Mouse (Mus musculus) kidney, postnatal 36 days (tissue): ENCODE data around the gene Khk.

Source experiments
- DNase-seq, 2 experiments: peaks; one replicate each; pipeline ENCODE4 v3.0.0; 2021 to 2022; ENCODE audit warnings: mixed read lengths in 2 of 2

Khk gene

DNA sequence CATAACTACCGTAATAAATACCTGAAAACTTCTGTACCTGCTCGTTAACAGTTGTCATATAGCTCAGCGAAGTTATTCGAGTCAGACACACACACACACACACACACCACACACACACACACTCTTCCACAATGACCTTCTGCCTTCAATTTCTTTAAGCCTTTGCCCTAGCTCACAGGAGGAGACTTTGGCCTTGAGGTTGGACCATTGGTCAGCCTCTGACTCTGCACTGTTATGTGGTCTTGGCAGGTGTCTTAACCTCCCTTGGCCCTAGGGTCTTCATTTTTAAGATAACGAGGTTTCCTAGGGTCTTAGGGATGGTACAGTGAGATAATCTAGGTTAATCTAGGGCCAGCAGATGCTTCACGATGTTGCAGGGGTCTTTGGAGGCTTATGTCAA, 23.1 kb downstream of the Khk start:
- peak; percentile 59 to 70 for DNase-seq

- DNase-seq, result peak; percentile 86 to 88
Measured at GRCm38 (mm10) chr5:30944956-30945781, 23.9 kb downstream of the Khk start, which contains the start of gene Cgref1. Cgref1 (minus strand) TSS chr5:30945591.

DNA sequence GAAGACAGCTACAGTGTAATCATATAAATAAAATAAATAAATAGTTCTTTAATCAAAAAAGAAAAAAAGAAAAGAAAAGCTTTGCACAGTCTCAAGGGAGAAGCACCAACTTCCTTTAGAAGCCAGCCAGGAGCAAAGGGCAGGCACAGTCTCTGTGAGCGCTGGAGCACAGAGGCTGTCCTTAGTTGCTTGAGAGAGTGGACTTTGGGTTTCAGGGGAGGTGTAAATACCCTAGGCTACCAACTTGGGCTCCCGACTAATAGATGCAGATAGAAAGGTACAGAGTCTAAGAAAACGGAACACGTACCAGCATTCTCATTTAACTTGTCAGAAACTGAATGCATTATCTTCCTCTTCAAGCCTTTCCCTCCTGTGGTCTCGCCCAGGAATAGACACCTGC, 27.4 kb downstream of the Khk start:
- DNase-seq, result peak; percentile 65 to 79

DNA sequence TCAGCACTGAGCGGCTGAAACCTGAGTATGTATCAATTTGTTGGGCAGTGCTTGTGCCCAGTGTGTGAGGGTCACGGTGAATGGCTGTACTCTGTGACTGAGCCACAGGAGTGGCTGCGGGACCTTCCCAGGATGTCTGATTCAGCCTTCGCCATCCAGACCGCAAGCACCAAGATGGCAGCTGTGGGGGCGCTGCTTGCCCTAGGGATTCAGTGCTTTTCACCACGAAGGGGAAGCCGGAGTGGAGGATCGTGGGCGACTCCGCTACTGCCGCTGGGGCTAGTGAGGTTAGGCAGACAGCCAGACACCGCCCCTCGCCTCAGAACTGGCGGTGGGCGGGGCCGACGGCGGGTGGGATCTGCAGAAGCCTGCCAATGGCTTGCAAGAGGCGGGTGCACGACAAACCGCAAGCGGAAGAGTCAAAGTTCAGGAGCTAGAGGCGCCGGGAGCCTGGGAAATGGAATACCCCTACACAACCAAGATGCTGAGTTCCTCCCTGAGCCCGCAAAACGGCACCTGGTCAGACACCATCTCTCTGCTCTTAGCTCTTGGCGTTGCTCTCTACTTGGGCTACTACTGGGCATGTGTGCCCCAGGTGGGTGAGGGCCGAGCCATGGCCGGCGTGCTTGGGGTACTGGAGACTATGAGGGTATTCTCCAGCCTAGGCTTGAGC, 28.6 kb downstream of the Khk start:
- DNase-seq, result peak; percentile 96 to 98

DNA sequence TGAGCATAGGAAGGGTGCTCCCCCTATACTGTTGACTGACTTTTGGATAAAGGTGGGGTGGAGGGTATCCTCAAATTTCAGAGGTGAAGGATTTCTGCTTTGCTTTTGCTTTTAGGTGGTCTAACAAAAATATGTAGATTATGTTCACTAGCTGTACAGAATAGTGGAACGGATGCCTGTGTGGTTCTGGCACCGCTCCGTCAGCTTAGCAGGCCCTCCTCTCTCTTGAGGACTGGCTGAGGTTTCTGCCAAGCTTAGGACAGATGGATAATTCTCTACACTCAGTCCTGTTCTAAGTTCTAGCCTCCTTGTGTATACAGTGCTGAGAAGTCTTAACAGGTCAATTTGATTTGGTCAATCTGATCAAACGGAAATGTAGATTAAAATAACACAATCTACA, 29.2 kb downstream of the Khk start:
- DNase-seq, result no peak

DNA sequence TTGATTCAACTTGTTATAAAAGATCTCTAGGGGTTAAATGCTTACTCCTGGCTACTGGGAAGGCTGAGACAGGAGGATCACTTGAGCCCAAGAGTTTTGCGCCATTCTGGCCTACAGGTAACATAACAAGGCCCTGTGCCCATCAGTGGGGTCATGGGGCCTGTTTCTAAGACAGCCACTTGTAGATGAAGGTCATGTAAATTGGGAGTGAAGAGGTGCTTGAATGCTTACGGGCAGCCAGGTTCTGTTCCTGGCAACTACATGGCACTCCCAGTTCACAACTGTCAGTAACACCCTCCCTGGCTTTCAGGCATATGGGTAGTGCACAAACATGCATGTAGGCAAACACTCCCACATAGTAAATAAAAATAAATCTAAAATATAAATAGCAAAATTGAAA, 29.7 kb downstream of the Khk start:
- DNase-seq, result no peak

GRCm38 (mm10) chr5:30951706-30952105, 30.5 kb downstream of the Khk start:
- no peak for DNase-seq

- DNase-seq, result no peak
Measured at GRCm38 (mm10) chr5:30952551-30952950, 31.3 kb downstream of the Khk start.

DNA sequence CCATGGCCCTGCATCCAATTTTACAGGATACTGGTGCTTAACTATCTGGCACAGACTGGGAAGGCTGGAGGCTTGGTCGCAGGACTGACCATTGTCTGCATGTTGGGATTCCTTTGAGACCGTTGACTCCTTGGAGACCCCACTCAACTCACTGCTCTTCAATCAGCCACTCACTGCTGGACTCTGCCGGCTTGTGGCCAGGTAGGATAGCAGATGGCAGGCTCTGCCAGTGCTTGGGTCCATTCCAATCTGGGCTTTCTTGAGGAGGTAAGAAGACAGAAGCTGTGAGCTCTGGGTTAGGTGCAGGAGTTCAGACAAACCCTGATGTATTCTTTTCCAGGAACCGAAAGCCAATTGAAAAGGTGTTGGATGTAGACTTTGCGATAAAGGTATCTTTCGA, 32.8 kb downstream of the Khk start:
- DNase-seq, result no peak

GRCm38 (mm10) chr5:30954556-30954955, 33.3 kb downstream of the Khk start:
- no peak for DNase-seq

DNA sequence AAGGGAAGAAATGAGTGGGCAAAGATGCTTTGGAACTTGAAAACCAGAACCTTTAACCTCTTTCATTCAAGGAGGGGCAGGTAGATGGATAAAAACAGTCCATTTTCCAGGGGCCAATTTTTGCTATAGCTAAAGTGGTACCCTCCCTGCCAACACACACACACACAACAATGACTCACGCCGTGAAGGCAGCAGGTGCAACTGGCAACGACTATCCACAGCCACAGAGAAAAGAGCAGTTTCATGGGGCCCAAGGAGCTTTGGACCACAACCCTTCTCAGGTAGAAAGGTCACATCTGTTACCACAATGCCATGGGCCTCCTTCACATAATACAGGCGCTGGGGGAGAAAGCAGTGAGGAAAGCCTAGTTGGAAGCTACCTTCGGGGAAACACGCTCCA, 34.5 kb downstream of the Khk start:
- no peak for DNase-seq

DNA sequence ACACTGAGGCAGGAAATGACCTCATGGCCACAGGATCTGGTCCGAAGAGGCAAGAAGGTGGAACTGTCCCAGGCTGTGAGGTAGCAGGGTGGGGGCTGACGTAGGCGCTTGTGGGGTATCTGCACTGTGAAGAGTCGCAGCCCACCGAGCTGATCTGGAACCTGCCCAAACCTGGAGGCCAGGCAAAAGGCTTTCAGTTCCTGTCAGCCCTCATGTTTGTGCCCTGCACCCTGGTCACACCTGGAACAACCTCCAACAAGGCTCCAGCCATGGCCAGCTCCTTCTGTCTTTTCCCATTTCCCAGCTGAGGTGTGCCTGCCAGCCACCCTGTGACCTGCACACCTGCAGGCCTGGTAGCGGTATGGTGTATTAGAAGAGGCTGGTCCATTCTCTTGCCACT, 36.7 kb downstream of the Khk start:
- no peak for DNase-seq

- peak; percentile 68 to 78 for DNase-seq
Measured at GRCm38 (mm10) chr5:30959198-30959854, 38.1 kb downstream of the Khk start.

DNA sequence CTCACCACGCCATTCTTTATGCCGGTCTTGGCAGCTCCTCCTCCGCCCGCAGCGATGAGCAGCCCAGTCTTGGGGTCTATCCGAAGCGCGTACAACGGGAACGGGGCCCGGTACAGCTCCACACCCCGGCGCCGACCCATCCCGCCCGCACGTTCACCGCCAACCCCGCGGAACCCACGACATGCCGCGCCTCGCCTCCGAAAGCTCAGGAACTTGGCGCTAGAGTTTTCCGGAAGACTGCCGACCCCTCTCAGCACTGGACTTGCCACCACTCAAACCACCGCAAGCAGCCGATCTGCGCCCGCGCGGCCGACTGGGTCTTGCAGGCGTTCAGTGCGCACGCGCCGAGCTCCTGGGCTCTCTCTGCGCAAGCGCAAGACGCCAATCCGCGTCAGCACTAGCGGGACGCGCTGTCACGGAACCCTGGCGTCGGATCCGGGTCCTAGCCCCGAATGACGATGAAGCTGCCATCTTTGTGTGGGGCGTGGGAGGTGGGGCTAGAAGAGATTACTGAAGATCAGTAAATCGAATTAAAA, 38.8 kb downstream of the Khk start, which contains the start of gene Preb:
Gene Preb (minus strand): TSS at position 396 of the 536 bp plus-strand sequence.
- DNase-seq, result peak; percentile 99

- no peak for DNase-seq
Measured at GRCm38 (mm10) chr5:30960814-30961213, 39.6 kb downstream of the Khk start.

DNA sequence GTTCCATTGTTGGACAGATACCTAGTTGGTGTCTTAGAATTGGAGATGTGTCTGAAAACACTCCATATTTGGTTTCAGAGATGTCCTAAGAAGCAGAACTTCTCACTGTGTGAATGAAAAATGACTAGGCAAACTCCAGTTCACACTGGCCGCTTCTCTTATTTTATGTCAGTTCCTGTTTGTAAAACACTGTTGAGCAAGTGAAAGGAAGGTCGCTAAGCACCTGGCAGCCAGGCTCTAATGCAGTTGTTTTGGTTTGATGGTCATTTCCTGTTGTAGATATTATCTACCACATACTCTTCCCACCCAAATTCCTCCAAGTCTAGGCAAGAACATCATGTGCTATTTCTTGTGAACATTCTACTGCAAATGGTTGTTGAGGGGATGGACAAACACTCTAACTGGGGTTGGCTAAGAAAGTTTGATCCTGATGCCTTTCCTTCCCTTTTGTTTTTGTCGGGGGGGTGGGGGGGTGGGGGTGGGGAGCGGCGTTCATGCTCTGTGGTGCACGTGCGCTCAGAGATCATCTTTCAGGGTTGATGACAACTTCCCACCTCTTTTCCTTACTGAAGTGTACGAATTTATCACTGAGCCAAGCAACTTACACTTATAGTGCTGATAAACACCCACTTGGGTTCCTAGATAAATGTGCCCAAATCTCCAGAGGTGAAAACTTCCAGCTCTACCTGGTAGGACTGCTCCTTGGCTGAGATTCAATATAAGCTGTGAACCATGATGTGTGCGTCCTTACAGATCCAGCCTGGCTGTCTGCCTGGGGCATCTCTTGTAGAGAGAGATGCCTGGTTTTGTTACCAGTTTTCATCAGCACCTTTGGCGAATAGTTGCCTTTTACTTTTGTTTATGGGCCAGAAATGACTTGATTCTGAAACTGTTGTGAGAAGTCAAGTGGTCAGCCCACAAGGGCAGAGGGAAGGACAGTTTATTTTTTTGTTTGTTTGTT, 40.6 kb downstream of the Khk start:
- peak in 1 of 2 experiments; percentile 62 for DNase-seq

GRCm38 (mm10) chr5:30963916-30964315, 42.7 kb downstream of the Khk start:
- no peak for DNase-seq

- DNase-seq, result no peak
Measured at GRCm38 (mm10) chr5:30966189-30966588, 45.0 kb downstream of the Khk start.

DNA sequence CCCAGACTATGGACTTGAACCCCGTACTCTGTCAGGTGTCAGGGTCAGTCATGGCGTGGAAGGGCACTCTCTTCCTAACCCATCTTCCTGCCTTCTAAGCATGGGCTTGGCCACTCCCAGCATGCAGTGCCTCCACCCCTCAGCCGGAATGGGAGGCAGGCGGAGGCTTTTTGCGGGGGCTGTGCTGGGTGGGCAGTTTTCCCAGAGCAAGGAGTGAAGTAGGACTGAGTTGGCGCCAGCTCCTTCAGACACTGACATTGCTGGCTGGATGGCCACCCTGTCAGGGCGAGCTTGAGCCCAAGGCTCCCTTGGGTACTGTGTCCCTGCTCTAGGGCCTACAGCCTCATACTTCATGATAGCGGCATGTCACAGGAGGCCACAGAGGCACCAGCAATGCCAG, 47.2 kb downstream of the Khk start, which contains the start of gene Tcf23:
Gene Tcf23 (plus strand): TSS at position 247 of the 400 bp plus-strand sequence.
- peak in 1 of 2 experiments; percentile 27 for DNase-seq

GRCm38 (mm10) chr5:30969440-30969839, 48.2 kb downstream of the Khk start:
- no peak for DNase-seq

DNA sequence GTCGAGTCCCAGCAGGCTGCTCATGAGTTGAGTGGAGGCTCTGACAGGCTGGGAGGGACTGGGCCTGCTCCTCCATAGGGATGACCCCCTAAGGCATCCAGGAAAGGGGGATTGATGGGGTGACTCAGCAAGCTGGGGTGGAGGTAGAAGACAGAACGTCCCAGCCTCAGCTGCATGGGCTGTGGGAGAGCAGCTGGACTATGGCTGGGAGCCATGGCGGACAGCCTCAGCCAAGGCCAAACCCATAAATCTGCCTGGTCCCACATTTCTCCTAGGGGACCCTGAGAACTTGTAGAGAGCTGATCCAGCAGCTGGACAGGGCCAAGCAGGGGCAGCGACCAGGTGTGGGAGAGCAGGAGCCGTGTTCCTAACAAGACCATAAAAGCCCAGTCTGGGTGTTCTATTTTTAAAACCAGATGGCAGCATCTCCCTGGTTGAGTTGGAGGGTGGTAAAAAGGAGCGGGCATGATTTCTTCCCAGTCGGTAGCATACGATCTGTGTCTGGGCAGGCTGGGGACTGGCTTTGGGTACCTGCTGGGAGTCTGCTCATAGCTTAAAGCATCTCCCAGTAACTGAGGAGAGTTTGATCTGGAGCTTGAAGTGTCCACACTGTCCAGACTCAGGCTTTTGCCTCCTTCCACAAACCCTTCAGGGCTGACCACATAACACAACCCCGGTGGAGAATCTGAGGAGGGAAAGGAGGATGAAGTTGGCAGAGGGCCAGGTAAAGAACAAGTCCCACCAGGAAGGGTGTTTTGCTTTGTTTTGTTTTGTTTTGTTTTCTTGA, 53.8 kb downstream of the Khk start:
- DNase-seq, result peak; percentile 49 to 55
